Mouse (Mus musculus): ENCODE results near the gene Rbm11.

Rbm11 gene

GRCm38 (mm10) chr16:75592671-75593500, at the start of gene Rbm11:
Gene Rbm11 (plus strand): TSS chr16:75592844.
- DNase-seq (ENCODE audit: low read depth, low spot score), result peak; percentile 53

GRCm38 (mm10) chr16:75545310-75545709, 47.3 kb upstream of the Rbm11 start:
- DNase-seq (ENCODE audit: low read depth, low spot score), result no peak

- DNase-seq (ENCODE audit: low read depth, low spot score), result no peak
Observed at GRCm38 (mm10) chr16:75562910-75563309, 29.7 kb upstream of the Rbm11 start.

- DNase-seq (ENCODE audit: low read depth, low spot score), result no peak
Observed at GRCm38 (mm10) chr16:75582279-75582678, 10.4 kb upstream of the Rbm11 start.

- no peak for DNase-seq (ENCODE audit: low read depth, low spot score)
Observed at GRCm38 (mm10) chr16:75585961-75586360, 6.7 kb upstream of the Rbm11 start, which contains the start of gene Lipi. Gene Lipi (minus strand): TSS chr16:75586061.

GRCm38 (mm10) chr16:75586466-75586865, 6.2 kb upstream of the Rbm11 start:
- no peak for DNase-seq (ENCODE audit: low read depth, low spot score)

GRCm38 (mm10) chr16:75593501-75594183, 998 bp downstream of the Rbm11 start:
- no peak for DNase-seq (ENCODE audit: low read depth, low spot score)

- no peak for DNase-seq (ENCODE audit: low read depth, low spot score)
Observed at GRCm38 (mm10) chr16:75606415-75606814, 13.8 kb downstream of the Rbm11 start.

GRCm38 (mm10) chr16:75612561-75612960, 19.9 kb downstream of the Rbm11 start:
- DNase-seq (ENCODE audit: low read depth, low spot score), result no peak

- peak; percentile 16 for DNase-seq (ENCODE audit: low read depth, low spot score)
Observed at GRCm38 (mm10) chr16:75617651-75618349, 25.2 kb downstream of the Rbm11 start.

- no peak for DNase-seq (ENCODE audit: low read depth, low spot score)
Observed at GRCm38 (mm10) chr16:75627862-75628261, 35.2 kb downstream of the Rbm11 start.
